Mouse (Mus musculus): ENCODE results near the gene Gm13277. TPM values are rescaled to one million over a fixed set of nuclear protein-coding genes. Genes with fewer than 3 reads are reported as not detected.
"Not testable (repeated sequence)": the region's sequence is repeated elsewhere in the genome, so short reads cannot be mapped to it uniquely, and the experiment has no call there.

Gm13277 gene
- polyA plus RNA-seq, 1 experiment from 2014 or later, result not detected

DNA sequence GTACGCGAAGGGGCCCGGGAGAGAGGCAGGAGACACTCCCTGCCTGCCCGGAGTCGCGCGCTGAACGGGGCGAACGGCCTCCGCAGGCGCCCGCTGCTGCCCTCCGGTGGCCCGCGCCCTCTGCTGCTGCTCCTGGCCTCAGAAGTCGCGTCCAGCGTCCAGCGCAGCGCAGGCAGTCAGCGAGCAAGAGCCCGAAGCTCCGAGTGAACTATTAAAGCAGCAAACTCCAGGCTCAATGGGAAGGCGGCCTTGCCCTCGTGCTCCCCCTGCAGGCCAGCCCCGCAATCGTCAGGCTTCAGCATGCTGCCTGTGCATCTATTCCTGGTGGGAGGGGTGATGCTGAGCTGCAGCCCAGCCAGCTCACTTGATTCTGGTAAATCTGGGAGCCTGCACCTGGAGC, 8.7 kb downstream of the Gm13277 start, which contains the start of gene Gm13279:
Gene Gm13279, plus strand, starts transcription at position 301 of the 400 bp plus-strand sequence.
- not testable (repeated sequence) for H3K9me3 ChIP-seq; ATAC-seq (replicated peaks); H3K4me2 ChIP-seq; H3K36me3 ChIP-seq (replicated peaks); H3K4me3 ChIP-seq; H3K9ac ChIP-seq; H3K27ac ChIP-seq; H3K4me1 ChIP-seq; H3K27me3 ChIP-seq (replicated peaks)
- WGBS, result no CpG with 5 or more reads among the region's 28 CpGs

DNA sequence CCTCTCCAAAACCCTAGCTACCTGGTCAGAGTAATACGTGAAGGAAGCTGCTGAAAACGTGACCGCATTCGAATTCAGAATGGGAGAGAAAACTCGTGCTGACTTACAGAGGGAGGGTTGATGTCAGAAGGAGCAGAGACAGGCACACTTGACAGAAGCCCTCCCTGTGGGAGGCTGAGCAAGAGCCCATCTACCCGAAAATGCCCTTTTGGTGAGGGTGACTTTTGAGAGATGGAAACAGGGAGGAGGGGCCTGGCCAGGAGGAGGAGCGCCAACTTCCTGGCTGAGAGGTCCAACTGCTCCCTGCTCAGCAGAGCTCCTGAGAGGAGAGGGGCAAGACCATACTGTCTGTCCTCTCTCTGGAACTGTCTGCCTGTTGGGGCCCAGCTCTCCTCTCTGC, 10.9 kb downstream of the Gm13277 start, which contains the start of gene Gm13285:
Gene Gm13285, plus strand, starts transcription at position 301 of the 400 bp plus-strand sequence.
- not testable (repeated sequence) for H3K27me3 ChIP-seq (replicated peaks); H3K27ac ChIP-seq; H3K4me2 ChIP-seq; H3K9me3 ChIP-seq; H3K36me3 ChIP-seq (replicated peaks); H3K4me3 ChIP-seq; H3K9ac ChIP-seq; H3K4me1 ChIP-seq; ATAC-seq (replicated peaks)
- 15% methylated on average over 5 of the region's 7 CpGs for WGBS

DNA sequence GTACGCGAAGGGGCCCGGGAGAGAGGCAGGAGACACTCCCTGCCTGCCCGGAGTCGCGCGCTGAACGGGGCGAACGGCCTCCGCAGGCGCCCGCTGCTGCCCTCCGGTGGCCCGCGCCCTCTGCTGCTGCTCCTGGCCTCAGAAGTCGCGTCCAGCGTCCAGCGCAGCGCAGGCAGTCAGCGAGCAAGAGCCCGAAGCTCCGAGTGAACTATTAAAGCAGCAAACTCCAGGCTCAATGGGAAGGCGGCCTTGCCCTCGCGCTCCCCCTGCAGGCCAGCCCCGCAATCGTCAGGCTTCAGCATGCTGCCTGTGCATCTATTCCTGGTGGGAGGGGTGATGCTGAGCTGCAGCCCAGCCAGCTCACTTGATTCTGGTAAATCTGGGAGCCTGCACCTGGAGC, 14.5 kb downstream of the Gm13277 start, which contains the start of gene Gm13287:
Gene Gm13287, plus strand, starts transcription at position 301 of the 400 bp plus-strand sequence.
- not testable (repeated sequence) for H3K9ac ChIP-seq, H3K27ac ChIP-seq
- WGBS, result no CpG with 5 or more reads among the region's 29 CpGs

DNA sequence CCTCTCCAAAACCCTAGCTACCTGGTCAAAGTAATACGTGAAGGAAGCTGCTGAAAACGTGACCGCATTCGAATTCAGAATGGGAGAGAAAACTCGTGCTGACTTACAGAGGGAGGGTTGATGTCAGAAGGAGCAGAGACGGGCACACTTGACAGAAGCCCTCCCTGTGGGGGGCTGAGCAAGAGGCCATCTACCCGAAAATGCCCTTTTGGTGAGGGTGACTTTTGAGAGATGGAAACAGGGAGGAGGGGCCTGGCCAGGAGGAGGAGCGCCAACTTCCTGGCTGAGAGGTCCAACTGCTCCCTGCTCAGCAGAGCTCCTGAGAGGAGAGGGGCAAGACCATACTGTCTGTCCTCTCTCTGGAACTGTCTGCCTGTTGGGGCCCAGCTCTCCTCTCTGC, 16.8 kb downstream of the Gm13277 start, which contains the start of gene Gm13288:
Gene Gm13288, plus strand, starts transcription at position 301 of the 400 bp plus-strand sequence.
- no CpG with 5 or more reads among the region's 8 CpGs for WGBS
- H3K4me3 ChIP-seq, result peak within 1 kb of the TSS; percentile 22; the same call in 1 of the 2 replicates
- H3K9me3 ChIP-seq; H3K9ac ChIP-seq; H3K36me3 ChIP-seq (replicated peaks); H3K27ac ChIP-seq; H3K4me1 ChIP-seq; H3K27me3 ChIP-seq (replicated peaks); ATAC-seq (replicated peaks): not testable (repeated sequence)
- peak within 1 kb of the TSS; percentile 43 for H3K4me2 ChIP-seq

More for the DNA sequence above, 14.5 kb downstream of the Gm13277 start, which contains the start of gene Gm13287:
- H3K36me3 ChIP-seq (replicated peaks); H3K4me3 ChIP-seq; H3K27me3 ChIP-seq (replicated peaks); H3K4me2 ChIP-seq; ATAC-seq (replicated peaks); H3K4me1 ChIP-seq; H3K9me3 ChIP-seq: not testable (repeated sequence)

DNA sequence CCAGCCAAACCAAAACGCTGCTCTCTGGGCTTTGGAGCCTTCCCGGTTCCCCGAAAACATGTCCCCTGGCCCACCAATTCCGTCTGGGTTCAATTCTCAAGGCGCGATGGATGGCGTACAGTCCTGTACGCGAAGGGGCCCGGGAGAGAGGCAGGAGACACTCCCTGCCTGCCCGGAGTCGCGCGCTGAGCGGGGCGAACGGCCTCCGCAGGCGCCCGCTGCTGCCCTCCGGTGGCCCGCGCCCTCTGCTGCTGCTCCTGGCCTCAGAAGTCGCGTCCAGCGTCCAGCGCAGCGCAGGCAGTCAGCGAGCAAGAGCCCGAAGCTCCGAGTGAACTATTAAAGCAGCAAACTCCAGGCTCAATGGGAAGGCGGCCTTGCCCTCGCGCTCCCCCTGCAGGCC, 17.3 kb downstream of the Gm13277 start:
- Histone ChIP-seq H3K4me2 (peak overlapping the region; percentile 43), H3K4me3 (peak overlapping the region; percentile 22; the same call in 1 of the 2 replicates)
- not testable (repeated sequence) for ATAC-seq (replicated peaks); H3K9me3 ChIP-seq; H3K27ac ChIP-seq; H3K4me1 ChIP-seq; H3K36me3 ChIP-seq (replicated peaks); H3K27me3 ChIP-seq (replicated peaks); H3K9ac ChIP-seq
- 0% methylated on average over 1 of the region's 34 CpGs for WGBS

DNA sequence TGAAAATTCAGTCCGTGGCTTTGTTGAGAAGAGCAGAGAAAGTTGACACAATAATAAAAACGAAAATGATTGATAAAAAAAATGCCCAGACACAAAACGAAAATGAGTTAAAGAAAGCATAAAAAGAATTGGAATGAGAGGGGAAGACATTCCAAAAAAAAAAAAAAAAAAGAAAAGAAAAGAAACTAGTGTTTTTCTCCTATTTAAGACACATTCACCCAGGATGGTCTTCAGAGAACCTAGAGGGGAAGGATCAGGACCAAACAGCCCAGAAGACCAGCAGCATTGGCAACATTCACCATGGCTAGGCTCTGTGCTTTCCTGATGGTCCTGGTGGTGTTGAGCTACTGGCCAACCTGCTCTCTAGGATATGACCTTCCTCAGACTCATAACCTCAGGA, 27.5 kb downstream of the Gm13277 start, which contains the start of gene Ifna7:
Gene Ifna7, plus strand, starts transcription at position 301 of the 400 bp plus-strand sequence.
- Histone ChIP-seq H3K4me2 (no peak within 1 kb of the TSS), H3K27ac (no peak within 1 kb of the TSS), H3K9me3 (no peaks in the 10 kb centered on the region), H3K36me3 (replicated peaks) (no peaks in the 10 kb centered on the region), H3K4me3 (no peak within 1 kb of the TSS), H3K27me3 (replicated peaks) (no peaks in the 10 kb centered on the region), H3K4me1 (no peaks in the 10 kb centered on the region), H3K9ac (no peak within 1 kb of the TSS)
- no peak for ATAC-seq (replicated peaks)
- 61% methylated on average over 3 of the region's 3 CpGs for WGBS

DNA sequence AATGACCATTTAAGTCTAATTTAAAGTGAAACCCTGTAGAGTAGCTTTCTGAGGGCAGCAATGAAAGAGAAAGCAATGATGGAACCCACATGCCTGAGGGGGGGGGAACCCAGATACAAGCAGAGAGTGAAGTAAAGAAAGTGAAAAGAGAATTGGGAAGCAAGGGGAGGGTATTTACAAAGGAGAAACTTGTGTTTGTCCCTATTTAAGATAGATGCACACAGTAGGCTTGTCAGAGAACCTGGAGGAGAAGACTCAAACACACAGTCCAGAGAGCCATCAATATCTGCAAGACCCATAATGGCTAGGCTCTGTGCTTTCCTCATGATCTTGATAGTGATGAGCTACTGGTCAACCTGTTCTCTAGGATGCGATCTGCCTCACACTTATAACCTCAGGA, 31.2 kb downstream of the Gm13277 start, which contains the start of gene Ifna11:
Gene Ifna11, plus strand, starts transcription at position 301 of the 400 bp plus-strand sequence.
- no peak within 1 kb of the TSS for H3K4me3 ChIP-seq
- no peak within 1 kb of the TSS for H3K4me2 ChIP-seq
- no peaks in the 10 kb centered on the region for H3K9me3 ChIP-seq
- H3K9ac ChIP-seq, result no peak within 1 kb of the TSS
- no peak for ATAC-seq (replicated peaks)
- H3K27ac ChIP-seq, result no peak within 1 kb of the TSS
- H3K36me3 ChIP-seq (replicated peaks), result no peaks in the 10 kb centered on the region
- no peaks in the 10 kb centered on the region for H3K4me1 ChIP-seq
- 70% methylated on average over 1 of the region's 1 CpGs for WGBS
- H3K27me3 ChIP-seq (replicated peaks), result no peaks in the 10 kb centered on the region

DNA sequence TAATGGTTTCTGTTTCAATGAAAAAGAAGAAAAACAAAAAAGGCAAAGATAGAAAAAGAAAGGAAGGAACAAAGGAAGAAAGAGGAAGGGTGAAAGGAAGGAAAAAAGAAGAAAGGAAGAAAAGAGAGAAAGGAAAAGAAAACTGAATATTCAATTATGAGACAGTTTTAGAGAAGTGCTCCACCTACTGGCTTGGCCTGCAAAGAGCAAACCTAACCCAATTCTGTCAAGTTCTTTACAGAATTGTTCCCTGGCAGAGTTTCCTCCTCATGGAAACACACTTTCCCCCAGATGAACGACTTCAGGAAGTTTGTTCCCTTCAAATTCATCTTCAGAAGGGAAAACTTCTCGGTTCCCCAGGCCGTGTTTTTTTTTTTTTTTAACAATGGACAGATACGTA, 34.6 kb downstream of the Gm13277 start:
- Histone ChIP-seq H3K4me3 (no peak overlapping the region), H3K4me2 (no peak overlapping the region), H3K9ac (no peak overlapping the region), H3K36me3 (replicated peaks) (no peaks in the 10 kb centered on the region), H3K4me1 (no peaks in the 10 kb centered on the region), H3K27me3 (replicated peaks) (no peaks in the 10 kb centered on the region), H3K27ac (no peak overlapping the region), H3K9me3 (no peaks in the 10 kb centered on the region)
- 33% methylated on average over 4 of the region's 4 CpGs for WGBS
- no peak for ATAC-seq (replicated peaks)

DNA sequence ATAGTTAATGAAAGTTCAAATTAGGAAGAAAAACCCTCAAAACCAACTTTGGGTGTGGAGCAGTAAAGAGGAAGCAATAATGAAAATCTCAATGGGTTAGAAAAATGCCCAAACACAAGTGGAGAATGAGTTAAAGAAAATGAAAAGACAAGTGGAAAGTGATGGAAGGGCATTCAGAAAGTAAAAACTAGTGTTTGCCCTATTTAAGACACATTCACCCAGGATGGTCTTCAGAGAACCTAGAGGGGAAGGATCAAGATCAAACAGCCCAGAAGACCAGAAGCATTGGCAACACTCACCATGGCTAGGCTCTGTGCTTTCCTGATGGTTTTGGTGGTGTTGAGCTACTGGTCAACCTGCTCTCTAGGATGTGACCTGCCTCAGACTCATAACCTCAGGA, 38.7 kb downstream of the Gm13277 start, which contains the start of gene Ifna6:
Gene Ifna6, plus strand, starts transcription at position 301 of the 400 bp plus-strand sequence.
- not testable (repeated sequence) for H3K4me3 ChIP-seq; ATAC-seq (replicated peaks); H3K27ac ChIP-seq; H3K9ac ChIP-seq; H3K36me3 ChIP-seq (replicated peaks); H3K4me1 ChIP-seq; H3K9me3 ChIP-seq; H3K27me3 ChIP-seq (replicated peaks); H3K4me2 ChIP-seq

DNA sequence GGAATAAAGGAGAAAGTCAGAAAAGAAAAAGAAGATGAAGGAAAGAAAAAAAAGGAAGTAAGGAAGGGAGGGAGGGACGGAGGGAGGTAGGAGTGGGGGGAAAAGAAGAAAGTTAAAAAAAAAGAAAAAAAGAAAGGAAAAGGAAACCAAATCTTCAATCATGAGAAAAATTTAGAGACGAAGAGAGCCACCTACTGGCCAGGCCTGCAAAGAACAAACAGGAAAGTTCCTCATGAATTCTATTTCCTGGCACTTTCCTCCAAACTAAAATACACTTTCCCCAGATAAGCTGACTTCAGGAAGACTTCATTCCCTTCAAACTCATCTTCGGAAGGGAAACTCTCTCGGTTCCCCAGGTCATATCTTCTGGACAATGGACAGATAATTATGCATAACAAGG, 42.1 kb downstream of the Gm13277 start:
- H3K9ac ChIP-seq, result no peak overlapping the region
- H3K4me2 ChIP-seq, result no peak overlapping the region
- H3K4me1 ChIP-seq, result no peaks in the 10 kb centered on the region
- H3K27me3 ChIP-seq (replicated peaks), result no peaks in the 10 kb centered on the region
- H3K27ac ChIP-seq, result no peak overlapping the region
- WGBS, result 24% methylated on average over 4 of the region's 4 CpGs
- ATAC-seq (replicated peaks), result no peak
- H3K9me3 ChIP-seq, result no peaks in the 10 kb centered on the region
- H3K4me3 ChIP-seq, result no peak overlapping the region
- H3K36me3 ChIP-seq (replicated peaks), result no peaks in the 10 kb centered on the region

DNA sequence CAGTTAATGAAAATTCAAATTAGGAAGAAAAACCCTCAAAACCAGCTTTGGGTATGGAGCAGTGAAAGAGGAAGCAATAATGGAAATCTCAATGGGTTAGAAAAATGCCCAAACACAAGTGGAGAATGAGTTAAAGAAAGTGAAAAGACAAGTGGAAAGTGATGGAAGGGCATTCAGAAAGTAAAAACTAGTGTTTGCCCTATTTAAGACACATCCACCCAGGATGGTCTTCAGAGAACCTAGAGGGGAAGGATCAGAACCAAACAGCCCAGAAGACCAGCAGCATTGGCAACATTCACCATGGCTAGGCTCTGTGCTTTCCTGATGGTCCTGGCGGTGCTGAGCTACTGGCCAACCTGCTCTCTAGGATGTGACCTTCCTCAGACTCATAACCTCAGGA, 46.8 kb downstream of the Gm13277 start, which contains the start of gene Ifna5:
Gene Ifna5, plus strand, starts transcription at position 301 of the 400 bp plus-strand sequence.
- not testable (repeated sequence) for H3K27ac ChIP-seq; H3K4me2 ChIP-seq; H3K9ac ChIP-seq; H3K27me3 ChIP-seq (replicated peaks); H3K9me3 ChIP-seq; H3K4me1 ChIP-seq; H3K36me3 ChIP-seq (replicated peaks); H3K4me3 ChIP-seq; ATAC-seq (replicated peaks)
- 67% methylated on average over 1 of the region's 1 CpGs for WGBS
